Mouse (Mus musculus): ENCODE results near the gene Wwox.

- TF ChIP-seq POLR2A (IDR thresholded peaks at IDR 0.05; ENCODE audit: insufficient read depth, low read length), result no peak
- TF ChIP-seq CTCF (IDR thresholded peaks at IDR 0.05; ENCODE audit: low read depth, low read length), result no peak
Observed at GRCm38 (mm10) chr8:114550029-114550428, 110.6 kb downstream of the Wwox start.

Measured in ES-Bruce4 (cell line).